Mouse (Mus musculus) CH12.LX (cell line): Measurements from ENCODE around the gene Kif18a.

Experiments used
- CHD1 ChIP-seq: IDR thresholded peaks from 2 replicates; pipeline ENCODE4 v1.6.1; 2012; ENCODE audit warnings: low read depth, low read length, improper control_type of control experiment, inconsistent platforms
- CHD2 ChIP-seq: IDR thresholded peaks from 2 replicates; pipeline ENCODE4 v1.6.1; 2011; ENCODE audit warnings: low read length, improper control_type of control experiment
- CTCF ChIP-seq, 2 experiments: IDR thresholded peaks in 1 of 2; conservative IDR thresholded peaks in 1 of 2; 2 replicates each; pipeline ENCODE4 v1.5.1; 2011 to 2012; ENCODE audit warnings: low read depth in 2 of 2, low read length in 2 of 2, improper control_type of control experiment in 1 of 2, inconsistent platforms in 1 of 2, mild to moderate bottlenecking in 1 of 2, moderate library complexity in 1 of 2
- E2F4 ChIP-seq: IDR thresholded peaks from 2 replicates; pipeline ENCODE4 v1.6.1; 2011; ENCODE audit warnings: low read depth, low read length, improper control_type of control experiment; ENCODE audit not compliant: insufficient replicate concordance
- EP300 ChIP-seq: IDR thresholded peaks from 2 replicates; pipeline ENCODE4 v1.6.1; 2011; ENCODE audit warnings: low read length, improper control_type of control experiment
- ETS1 ChIP-seq: conservative IDR thresholded peaks from 2 replicates; pipeline ENCODE4 v1.6.1; 2012; ENCODE audit warnings: low read depth, mild to moderate bottlenecking, inconsistent platforms, low read length, improper control_type of control experiment, moderate library complexity
- JUN ChIP-seq: IDR thresholded peaks from 2 replicates; pipeline ENCODE4 v1.6.1; 2011; ENCODE audit warnings: low read depth, mild to moderate bottlenecking, low read length, improper control_type of control experiment, moderate library complexity; ENCODE audit not compliant: insufficient read depth
- KAT2A ChIP-seq: IDR thresholded peaks from 2 replicates; pipeline ENCODE4 v1.6.1; 2012; ENCODE audit warnings: low read length, improper control_type of control experiment, inconsistent platforms; ENCODE audit not compliant: insufficient replicate concordance
- MAX ChIP-seq: IDR thresholded peaks from 2 replicates; pipeline ENCODE4 v1.6.1; 2011; ENCODE audit warnings: low read length, improper control_type of control experiment
- MEF2A ChIP-seq: IDR thresholded peaks from 2 replicates; pipeline ENCODE4 v1.6.1; 2014; ENCODE audit warnings: low read depth, mild to moderate bottlenecking, inconsistent platforms, low read length, improper control_type of control experiment, borderline replicate concordance
- POLR2A ChIP-seq: IDR thresholded peaks from 2 replicates; pipeline ENCODE4 v1.6.1; 2011; ENCODE audit warnings: low read depth, mild to moderate bottlenecking, improper control_type of control experiment, low read length
- SMC3 ChIP-seq: IDR thresholded peaks from 2 replicates; pipeline ENCODE4 v1.6.1; 2011; ENCODE audit warnings: low read depth, low read length, improper control_type of control experiment
- USF2 ChIP-seq: conservative IDR thresholded peaks from 2 replicates; pipeline ENCODE4 v1.6.1; 2011; ENCODE audit warnings: low read depth, low read length, improper control_type of control experiment
- ZC3H11A ChIP-seq: IDR thresholded peaks from 2 replicates; pipeline ENCODE4 v1.6.1; 2012; ENCODE audit warnings: low read depth, mild to moderate bottlenecking, inconsistent platforms, low read length, improper control_type of control experiment

DNA sequence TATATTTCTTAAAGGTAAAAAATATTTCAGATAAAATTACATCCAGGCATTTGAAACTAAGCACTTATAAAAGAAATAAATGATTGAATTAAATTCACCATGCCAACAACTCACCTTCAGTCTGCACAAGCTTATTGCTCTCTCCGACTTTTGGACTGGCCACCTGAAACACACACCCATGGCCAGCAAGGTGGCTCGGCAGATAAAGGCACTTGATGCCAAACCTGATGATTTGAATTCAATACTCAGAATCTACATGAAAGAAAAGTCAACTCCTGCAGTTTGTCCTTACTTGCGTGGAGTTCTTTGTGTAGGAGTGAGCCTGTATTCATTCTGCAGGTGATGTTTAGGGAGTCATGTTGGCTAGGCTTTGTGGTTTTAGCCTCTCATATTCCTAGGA is 3.6 kb downstream of the Kif18a start:
- TF ChIP-seq CTCF (conservative IDR thresholded peaks at IDR 0.05 in 1 of 2, IDR thresholded peaks at IDR 0.05 in 1 of 2; ENCODE audit: low read depth in 2 of 2, low read length in 2 of 2) (no peak), EP300 (no peak), POLR2A (no peak), SMC3 (no peak), E2F4 (no peak), MAX (no peak), KAT2A (no peak), ETS1 (no peak), CHD2 (no peak), USF2 (no peak), MEF2A (no peak), ZC3H11A (no peak), CHD1 (no peak), JUN (no peak)
